Mouse (Mus musculus): Measurements from ENCODE around the gene Gm45717. TPM values are rescaled to one million over a fixed set of nuclear protein-coding genes. Genes with fewer than 3 reads are reported as not detected.
"Not testable (repeated sequence)": the region's sequence is repeated elsewhere in the genome, so short reads cannot be mapped to it uniquely, and the experiment has no call there.

Gm45717 gene
- polyA plus RNA-seq, 2 experiments, result not detected

GRCm38 (mm10) chr7:140987182-140988138 lies 31.7 kb upstream of the Gm45717 start:
- no peak for DNase-seq (ENCODE audit: low spot score)
- no peak overlapping the region for H3K4me2 ChIP-seq (replicated peaks; ENCODE audit: low read depth, low read length, severe bottlenecking)
- no peak for TF ChIP-seq POLR2A (IDR thresholded peaks at IDR 0.05; ENCODE audit: borderline replicate concordance, extremely low read depth, insufficient read depth, insufficient read length)
- H3K4me3 ChIP-seq (replicated peaks; ENCODE audit: low read length), result no peak overlapping the region
- H3K36me3 ChIP-seq (ENCODE audit: control insufficient read depth, insufficient read depth, low read length), result no peaks in the 10 kb centered on the region
- H3K4me1 ChIP-seq (ENCODE audit: control insufficient read depth, insufficient read depth, low read length), result peaks cover 8% of the 10 kb centered on the region
- no peaks in the 10 kb centered on the region for H3K27me3 ChIP-seq (ENCODE audit: control insufficient read depth, insufficient read depth, low read length)
- no peak overlapping the region for H3K9ac ChIP-seq (ENCODE audit: low read depth, low read length, severe bottlenecking)
- 80% methylated on average over 17 of the region's 17 CpGs for WGBS
- H3K27ac ChIP-seq (replicated peaks; ENCODE audit: low read depth, low read length), result no peak overlapping the region
- no peaks in the 10 kb centered on the region for H3K9me3 ChIP-seq (ENCODE audit: control insufficient read depth, low read length)
- no peak for ATAC-seq (ENCODE audit: low FRiP score, low read depth)

- Histone ChIP-seq H3K4me3 (replicated peaks; ENCODE audit: low read length) (no peak overlapping the region), H3K9ac (ENCODE audit: low read depth, low read length, severe bottlenecking) (no peak overlapping the region), H3K4me2 (replicated peaks; ENCODE audit: low read depth, low read length, severe bottlenecking) (no peak overlapping the region), H3K27ac (replicated peaks; ENCODE audit: low read depth, low read length) (no peak overlapping the region), H3K36me3 (ENCODE audit: control insufficient read depth, insufficient read depth, low read length) (no peaks in the 10 kb centered on the region), H3K9me3 (ENCODE audit: control insufficient read depth, low read length) (no peaks in the 10 kb centered on the region), H3K27me3 (ENCODE audit: control insufficient read depth, insufficient read depth, low read length) (no peaks in the 10 kb centered on the region), H3K4me1 (ENCODE audit: control insufficient read depth, insufficient read depth, low read length) (no peaks in the 10 kb centered on the region)
- TF ChIP-seq POLR2A (IDR thresholded peaks at IDR 0.05; ENCODE audit: borderline replicate concordance, extremely low read depth, insufficient read depth, insufficient read length), result no peak
- ATAC-seq (ENCODE audit: low FRiP score, low read depth) (no peak), DNase-seq (ENCODE audit: low spot score) (no peak)
- 93% methylated on average over 7 of the region's 7 CpGs for WGBS
Measured at GRCm38 (mm10) chr7:140982971-140983370, 27.2 kb upstream of the Gm45717 start.

- DNase-seq (ENCODE audit: low spot score), result no peak
- ATAC-seq (ENCODE audit: low FRiP score, low read depth), result no peak
- Histone ChIP-seq H3K27me3 (ENCODE audit: control insufficient read depth, insufficient read depth, low read length) (no peaks in the 10 kb centered on the region), H3K27ac (replicated peaks; ENCODE audit: low read depth, low read length) (no peak overlapping the region), H3K9ac (ENCODE audit: low read depth, low read length, severe bottlenecking) (no peak overlapping the region), H3K4me2 (replicated peaks; ENCODE audit: low read depth, low read length, severe bottlenecking) (no peak overlapping the region), H3K36me3 (ENCODE audit: control insufficient read depth, insufficient read depth, low read length) (no peaks in the 10 kb centered on the region), H3K4me1 (ENCODE audit: control insufficient read depth, insufficient read depth, low read length) (no peaks in the 10 kb centered on the region), H3K4me3 (replicated peaks; ENCODE audit: low read length) (no peak overlapping the region), H3K9me3 (ENCODE audit: control insufficient read depth, low read length) (no peaks in the 10 kb centered on the region)
- TF ChIP-seq POLR2A (IDR thresholded peaks at IDR 0.05; ENCODE audit: borderline replicate concordance, extremely low read depth, insufficient read depth, insufficient read length), result no peak
- 95% methylated on average over 8 of the region's 8 CpGs for WGBS
Measured at GRCm38 (mm10) chr7:140981704-140982103, 26.0 kb upstream of the Gm45717 start.

- DNase-seq (ENCODE audit: low spot score); H3K4me3 ChIP-seq (replicated peaks; ENCODE audit: low read length); H3K27ac ChIP-seq (replicated peaks; ENCODE audit: low read depth, low read length); ATAC-seq (ENCODE audit: low FRiP score, low read depth); H3K9ac ChIP-seq (ENCODE audit: low read depth, low read length, severe bottlenecking); H3K27me3 ChIP-seq (ENCODE audit: control insufficient read depth, insufficient read depth, low read length); H3K36me3 ChIP-seq (ENCODE audit: control insufficient read depth, insufficient read depth, low read length); H3K9me3 ChIP-seq (ENCODE audit: control insufficient read depth, low read length); H3K4me2 ChIP-seq (replicated peaks; ENCODE audit: low read depth, low read length, severe bottlenecking): not testable (repeated sequence)
- peaks cover 15% of the 10 kb centered on the region for H3K4me1 ChIP-seq (ENCODE audit: control insufficient read depth, insufficient read depth, low read length)
- WGBS, result 94% methylated on average over 9 of the region's 9 CpGs
Measured at GRCm38 (mm10) chr7:140976720-140977119, 21.0 kb upstream of the Gm45717 start.

- H3K9ac ChIP-seq (ENCODE audit: low read depth, low read length, severe bottlenecking), result no peak overlapping the region
- no peaks in the 10 kb centered on the region for H3K36me3 ChIP-seq (ENCODE audit: control insufficient read depth, insufficient read depth, low read length)
- no peak overlapping the region for H3K4me3 ChIP-seq (replicated peaks; ENCODE audit: low read length)
- no peak for TF ChIP-seq POLR2A (IDR thresholded peaks at IDR 0.05; ENCODE audit: borderline replicate concordance, extremely low read depth, insufficient read depth, insufficient read length)
- H3K4me2 ChIP-seq (replicated peaks; ENCODE audit: low read depth, low read length, severe bottlenecking), result no peak overlapping the region
- no peak for DNase-seq (ENCODE audit: low spot score)
- no peak overlapping the region for H3K27ac ChIP-seq (replicated peaks; ENCODE audit: low read depth, low read length)
- H3K27me3 ChIP-seq (ENCODE audit: control insufficient read depth, insufficient read depth, low read length), result no peaks in the 10 kb centered on the region
- H3K9me3 ChIP-seq (ENCODE audit: control insufficient read depth, low read length), result no peaks in the 10 kb centered on the region
- H3K4me1 ChIP-seq (ENCODE audit: control insufficient read depth, insufficient read depth, low read length), result peaks cover 23% of the 10 kb centered on the region
- ATAC-seq (ENCODE audit: low FRiP score, low read depth), result no peak
- 17% methylated on average over 3 of the region's 3 CpGs for WGBS
Measured at GRCm38 (mm10) chr7:140975465-140975864, 19.7 kb upstream of the Gm45717 start.
